Mouse (Mus musculus) bone marrow, adult 2 months (tissue): ENCODE measurements around the gene Apopt1. TPM values are rescaled to one million over a fixed set of nuclear protein-coding genes. Genes with fewer than 3 reads are reported as not detected.
A peak's percentile ranks its signal among the peaks of the same experiment; 100 is the strongest.

Experiments
- H3K27ac ChIP-seq: fragments of 200-500 bp; 2 replicates; pipeline ENCODE4 v1.5.1; 2012; ENCODE audit warnings: low read depth, mild to moderate bottlenecking, control low read depth, inconsistent platforms, low read length; ENCODE audit not compliant: control insufficient read depth, poor library complexity, insufficient read depth
- H3K4me1 ChIP-seq: fragments of 200-500 bp; 2 replicates; pipeline ENCODE4 v1.6.1; 2011; ENCODE audit warnings: low read length; ENCODE audit not compliant: control insufficient read depth, insufficient read depth
- H3K4me3 ChIP-seq: fragments of 200-500 bp; replicated peaks from 2 replicates; pipeline ENCODE3; 2011; ENCODE audit warnings: mild to moderate bottlenecking, low read depth, low read length, control low read depth; ENCODE audit not compliant: control insufficient read depth
- CTCF ChIP-seq: fragments of 200-500 bp; IDR thresholded peaks from 2 replicates; pipeline ENCODE4 v1.5.1; 2011; ENCODE audit warnings: low read length, control low read depth; ENCODE audit not compliant: control insufficient read depth, insufficient read depth
- POLR2A ChIP-seq: fragments of 200-500 bp; IDR thresholded peaks from 2 replicates; pipeline ENCODE4 v1.6.1; 2011; ENCODE audit warnings: low read depth, mild to moderate bottlenecking, control low read depth, low read length, borderline replicate concordance; ENCODE audit not compliant: control insufficient read depth
- WGBS: fragments of 180-500 bp; shearing (Covaris S2); methylation state at CpG from one replicate; pipeline ENCODE4 v1.1.7; 2018; 5-methylcytosine and 5-hydroxymethylcytosine counted together
- polyA plus RNA-seq: library from polyadenylated mRNA; stranded (reverse); fragments of >200 nt; gene quantifications from 2 replicates; pipeline ENCODE4 v1.2.4, GENCODE M21; 2011; ENCODE audit warnings: low replicate concordance; ENCODE audit not compliant: missing spikeins, insufficient read depth, insufficient read length

Apopt1 gene
- polyA plus RNA-seq, 1 experiment = 15.1 TPM

GRCm38 (mm10) chr12:111738754-111739153 lies 25.7 kb downstream of the Apopt1 start:
- TF ChIP-seq CTCF (peak; percentile 53), POLR2A (no peak)
- Histone ChIP-seq H3K4me3 (no peak overlapping the region), H3K4me1 (no peaks in the 10 kb centered on the region), H3K27ac (no peak overlapping the region)
- 43% methylated on average over 3 of the region's 3 CpGs for WGBS

- WGBS = 79% methylated on average over 8 of the region's 8 CpGs
- no peak for TF ChIP-seq POLR2A
- no peak for TF ChIP-seq CTCF
- peaks cover under 1% of the 10 kb centered on the region for H3K4me1 ChIP-seq
- no peak overlapping the region for H3K27ac ChIP-seq
- H3K4me3 ChIP-seq = no peak overlapping the region
Observed at GRCm38 (mm10) chr12:111741338-111741737, 28.3 kb downstream of the Apopt1 start.

- WGBS = 72% methylated on average over 2 of the region's 2 CpGs
- TF ChIP-seq CTCF = no peak
- no peak for TF ChIP-seq POLR2A
- Histone ChIP-seq H3K4me1 (peaks cover 1% of the 10 kb centered on the region), H3K4me3 (no peak overlapping the region), H3K27ac (peak overlapping the region; percentile 14; the same call in 1 of the 2 replicates)
Observed at GRCm38 (mm10) chr12:111743419-111743818, 30.4 kb downstream of the Apopt1 start.

- Histone ChIP-seq H3K4me3 (no peak overlapping the region), H3K4me1 (peaks cover 1% of the 10 kb centered on the region), H3K27ac (0 out of 2 replicates have a peak overlapping the region, but pooled peaks have one; percentile 9)
- TF ChIP-seq POLR2A = no peak
- no peak for TF ChIP-seq CTCF
- 23% methylated on average over 11 of the region's 11 CpGs for WGBS
Observed at GRCm38 (mm10) chr12:111743981-111744423, 30.9 kb downstream of the Apopt1 start.

- Histone ChIP-seq H3K27ac (no peak overlapping the region), H3K4me3 (no peak overlapping the region), H3K4me1 (peaks cover 1% of the 10 kb centered on the region)
- WGBS = 74% methylated on average over 6 of the region's 6 CpGs
- no peak for TF ChIP-seq POLR2A
- no peak for TF ChIP-seq CTCF
Observed at GRCm38 (mm10) chr12:111745274-111745673, 32.2 kb downstream of the Apopt1 start.

GRCm38 (mm10) chr12:111746091-111746490 lies 33.0 kb downstream of the Apopt1 start:
- no peak overlapping the region for H3K4me3 ChIP-seq
- peaks cover 1% of the 10 kb centered on the region for H3K4me1 ChIP-seq
- no peak overlapping the region; the same call in none of the 2 replicates for H3K27ac ChIP-seq
- 35% methylated on average over 5 of the region's 5 CpGs for WGBS
- TF ChIP-seq CTCF (no peak), POLR2A (no peak)

GRCm38 (mm10) chr12:111747421-111747820 lies 34.4 kb downstream of the Apopt1 start:
- H3K27ac ChIP-seq = no peak overlapping the region
- 85% methylated on average over 7 of the region's 7 CpGs for WGBS
- no peak overlapping the region for H3K4me3 ChIP-seq
- TF ChIP-seq POLR2A (no peak), CTCF (no peak)
- H3K4me1 ChIP-seq = peaks cover 1% of the 10 kb centered on the region

GRCm38 (mm10) chr12:111750739-111751138 lies 37.7 kb downstream of the Apopt1 start:
- no peak for TF ChIP-seq POLR2A
- no peak for TF ChIP-seq CTCF
- H3K27ac ChIP-seq = no peak overlapping the region
- 88% methylated on average over 3 of the region's 3 CpGs for WGBS
- no peak overlapping the region for H3K4me3 ChIP-seq
- peaks cover 1% of the 10 kb centered on the region for H3K4me1 ChIP-seq

- no peak overlapping the region for H3K4me3 ChIP-seq
- TF ChIP-seq CTCF (no peak), POLR2A (no peak)
- 88% methylated on average over 6 of the region's 6 CpGs for WGBS
- no peak overlapping the region for H3K27ac ChIP-seq
- no peaks in the 10 kb centered on the region for H3K4me1 ChIP-seq
Observed at GRCm38 (mm10) chr12:111752491-111752890, 39.4 kb downstream of the Apopt1 start.
